Mouse (Mus musculus) C2C12 (cell line): ENCODE data around the gene Pigk.
"Not testable (repeated sequence)": the region's sequence is repeated elsewhere in the genome, so short reads cannot be mapped to it uniquely, and the experiment has no call there.

Source experiments
- CEBPB ChIP-seq: IDR thresholded peaks from one replicate; pipeline ENCODE4 v1.6.1; 2011; ENCODE audit warnings: low read depth, mild to moderate bottlenecking, control low read depth, moderate library complexity
- CTCF ChIP-seq: IDR thresholded peaks from one replicate; pipeline ENCODE4 v1.5.1; 2011; ENCODE audit not compliant: control insufficient read depth, insufficient read depth, insufficient read length
- FOSL1 ChIP-seq: IDR thresholded peaks from one replicate; pipeline ENCODE4 v1.8.0; 2011; ENCODE audit warnings: mild to moderate bottlenecking, low read length; ENCODE audit not compliant: poor library complexity, insufficient read depth, severe bottlenecking
- MAX ChIP-seq: IDR thresholded peaks from one replicate; pipeline ENCODE4 v1.6.1; 2011; ENCODE audit warnings: mild to moderate bottlenecking, control low read depth
- MYOD1 ChIP-seq: IDR thresholded peaks from one replicate; pipeline ENCODE4 v1.6.1; 2011; ENCODE audit warnings: low read depth; ENCODE audit not compliant: control insufficient read depth, insufficient read length
- MYOG ChIP-seq: IDR thresholded peaks from one replicate; pipeline ENCODE4 v1.6.1; 2011; ENCODE audit not compliant: control insufficient read depth, insufficient read length; ENCODE audit errors: extremely low read depth
- USF1 ChIP-seq: IDR thresholded peaks from one replicate; pipeline ENCODE4 v1.6.1; 2011; ENCODE audit warnings: low read depth, mild to moderate bottlenecking, control low read depth, moderate library complexity

DNA sequence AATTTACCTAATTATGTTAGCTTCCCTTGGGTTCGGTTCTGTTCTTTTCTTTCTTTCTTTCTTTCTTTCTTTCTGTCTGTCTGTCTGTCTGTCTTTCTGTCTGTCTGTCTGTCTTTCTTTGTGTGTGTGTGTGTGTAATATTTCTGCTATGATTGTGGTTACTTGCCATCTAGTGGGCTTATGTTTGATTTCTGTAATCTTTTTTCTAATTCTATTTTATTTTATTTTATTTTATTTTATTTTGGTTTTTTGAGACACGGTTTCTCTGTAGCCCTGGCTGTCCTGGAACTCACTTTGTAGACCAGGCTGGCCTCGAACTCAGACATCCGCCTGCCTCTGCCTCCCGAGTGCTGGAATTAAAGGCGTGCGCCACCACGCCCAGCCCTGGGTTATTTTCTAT lies 12.4 kb upstream of the Pigk start:
- not testable (repeated sequence) for TF ChIP-seq CTCF, MAX, CEBPB, MYOD1, USF1, FOSL1, MYOG
